Mouse (Mus musculus): ENCODE measurements around the gene Mat1a. TPM values are rescaled to one million over a fixed set of nuclear protein-coding genes. Genes with fewer than 3 reads are reported as not detected.

Gene Mat1a
- polyA plus RNA-seq, 1 experiment from 2014 or later, result 0.15 TPM

GRCm38 (mm10) chr14:41151220-41151898, 46.5 kb downstream of the Mat1a start, which contains the start of gene Mbl1:
Mbl1 (plus strand) TSS chr14:41151458.
- Histone ChIP-seq H3K4me1 (ENCODE audit: control insufficient read depth, insufficient read depth, low read length) (no peaks in the 10 kb centered on the region), H3K27ac (replicated peaks; ENCODE audit: low read depth, low read length) (no peak within 1 kb of the TSS), H3K27me3 (replicated peaks; ENCODE audit: control insufficient read depth, insufficient read depth, low read length) (no peaks in the 10 kb centered on the region), H3K36me3 (ENCODE audit: control insufficient read depth, insufficient read depth, low read length) (no peaks in the 10 kb centered on the region), H3K9me3 (ENCODE audit: control insufficient read depth, low read length) (no peaks in the 10 kb centered on the region), H3K4me2 (ENCODE audit: low read depth, low read length) (no peak within 1 kb of the TSS), H3K9ac (ENCODE audit: low read depth, low read length) (no peak within 1 kb of the TSS), H3K4me3 (ENCODE audit: low read depth, low read length) (no peak within 1 kb of the TSS)
- ATAC-seq (ENCODE audit: low read depth), result no peak
- WGBS, result 75% methylated on average over 7 of the region's 7 CpGs
- no peak for DNase-seq (ENCODE audit: low spot score)

- H3K27ac ChIP-seq (replicated peaks; ENCODE audit: low read depth, low read length), result no peak overlapping the region
- H3K4me3 ChIP-seq (ENCODE audit: low read depth, low read length), result no peak overlapping the region
- WGBS, result 88% methylated on average over 4 of the region's 4 CpGs
- no peaks in the 10 kb centered on the region for H3K36me3 ChIP-seq (ENCODE audit: control insufficient read depth, insufficient read depth, low read length)
- no peaks in the 10 kb centered on the region for H3K27me3 ChIP-seq (replicated peaks; ENCODE audit: control insufficient read depth, insufficient read depth, low read length)
- no peak overlapping the region for H3K4me2 ChIP-seq (ENCODE audit: low read depth, low read length)
- ATAC-seq (ENCODE audit: low read depth) (no peak), DNase-seq (ENCODE audit: low spot score) (no peak)
- no peaks in the 10 kb centered on the region for H3K4me1 ChIP-seq (ENCODE audit: control insufficient read depth, insufficient read depth, low read length)
- H3K9me3 ChIP-seq (ENCODE audit: control insufficient read depth, low read length), result no peaks in the 10 kb centered on the region
- no peak overlapping the region for H3K9ac ChIP-seq (ENCODE audit: low read depth, low read length)
These were observed 55.2 kb downstream of the Mat1a start for GRCm38 (mm10) chr14:41160076-41160475.

GRCm38 (mm10) chr14:41160743-41161142, 55.9 kb downstream of the Mat1a start:
- DNase-seq (ENCODE audit: low spot score), result peak; percentile 10
- H3K27ac ChIP-seq (replicated peaks; ENCODE audit: low read depth, low read length), result no peak overlapping the region
- 6% methylated on average over 1 of the region's 1 CpGs for WGBS
- H3K4me3 ChIP-seq (ENCODE audit: low read depth, low read length), result no peak overlapping the region
- ATAC-seq (ENCODE audit: low read depth), result no peak
- H3K4me2 ChIP-seq (ENCODE audit: low read depth, low read length), result no peak overlapping the region
- no peaks in the 10 kb centered on the region for H3K36me3 ChIP-seq (ENCODE audit: control insufficient read depth, insufficient read depth, low read length)
- no peaks in the 10 kb centered on the region for H3K27me3 ChIP-seq (replicated peaks; ENCODE audit: control insufficient read depth, insufficient read depth, low read length)
- no peaks in the 10 kb centered on the region for H3K4me1 ChIP-seq (ENCODE audit: control insufficient read depth, insufficient read depth, low read length)
- H3K9me3 ChIP-seq (ENCODE audit: control insufficient read depth, low read length), result no peaks in the 10 kb centered on the region
- no peak overlapping the region for H3K9ac ChIP-seq (ENCODE audit: low read depth, low read length)

GRCm38 (mm10) chr14:41162663-41163062, 57.8 kb downstream of the Mat1a start:
- ATAC-seq (ENCODE audit: low read depth) (no peak), DNase-seq (ENCODE audit: low spot score) (peak; percentile 51)
- no peak overlapping the region for H3K27ac ChIP-seq (replicated peaks; ENCODE audit: low read depth, low read length)
- no peaks in the 10 kb centered on the region for H3K4me1 ChIP-seq (ENCODE audit: control insufficient read depth, insufficient read depth, low read length)
- no peaks in the 10 kb centered on the region for H3K27me3 ChIP-seq (replicated peaks; ENCODE audit: control insufficient read depth, insufficient read depth, low read length)
- no peaks in the 10 kb centered on the region for H3K9me3 ChIP-seq (ENCODE audit: control insufficient read depth, low read length)
- H3K4me2 ChIP-seq (ENCODE audit: low read depth, low read length), result no peak overlapping the region
- 10% methylated on average over 2 of the region's 2 CpGs for WGBS
- no peaks in the 10 kb centered on the region for H3K36me3 ChIP-seq (ENCODE audit: control insufficient read depth, insufficient read depth, low read length)
- no peak overlapping the region for H3K9ac ChIP-seq (ENCODE audit: low read depth, low read length)
- H3K4me3 ChIP-seq (ENCODE audit: low read depth, low read length), result no peak overlapping the region

GRCm38 (mm10) chr14:41167278-41167677, 62.4 kb downstream of the Mat1a start:
- DNase-seq (ENCODE audit: low spot score), result no peak
- H3K27me3 ChIP-seq (replicated peaks; ENCODE audit: control insufficient read depth, insufficient read depth, low read length), result no peaks in the 10 kb centered on the region
- H3K4me1 ChIP-seq (ENCODE audit: control insufficient read depth, insufficient read depth, low read length), result no peaks in the 10 kb centered on the region
- H3K4me2 ChIP-seq (ENCODE audit: low read depth, low read length), result no peak overlapping the region
- 60% methylated on average over 5 of the region's 5 CpGs for WGBS
- H3K27ac ChIP-seq (replicated peaks; ENCODE audit: low read depth, low read length), result no peak overlapping the region
- no peak overlapping the region for H3K4me3 ChIP-seq (ENCODE audit: low read depth, low read length)
- H3K9ac ChIP-seq (ENCODE audit: low read depth, low read length), result no peak overlapping the region
- ATAC-seq (ENCODE audit: low read depth), result no peak
- H3K36me3 ChIP-seq (ENCODE audit: control insufficient read depth, insufficient read depth, low read length), result no peaks in the 10 kb centered on the region
- no peaks in the 10 kb centered on the region for H3K9me3 ChIP-seq (ENCODE audit: control insufficient read depth, low read length)

GRCm38 (mm10) chr14:41168567-41168966, 63.7 kb downstream of the Mat1a start:
- no peaks in the 10 kb centered on the region for H3K27me3 ChIP-seq (replicated peaks; ENCODE audit: control insufficient read depth, insufficient read depth, low read length)
- H3K27ac ChIP-seq (replicated peaks; ENCODE audit: low read depth, low read length), result no peak overlapping the region
- no peaks in the 10 kb centered on the region for H3K4me1 ChIP-seq (ENCODE audit: control insufficient read depth, insufficient read depth, low read length)
- H3K4me3 ChIP-seq (ENCODE audit: low read depth, low read length), result no peak overlapping the region
- 81% methylated on average over 1 of the region's 1 CpGs for WGBS
- H3K9me3 ChIP-seq (ENCODE audit: control insufficient read depth, low read length), result no peaks in the 10 kb centered on the region
- no peak for ATAC-seq (ENCODE audit: low read depth)
- no peak overlapping the region for H3K4me2 ChIP-seq (ENCODE audit: low read depth, low read length)
- no peaks in the 10 kb centered on the region for H3K36me3 ChIP-seq (ENCODE audit: control insufficient read depth, insufficient read depth, low read length)
- no peak overlapping the region for H3K9ac ChIP-seq (ENCODE audit: low read depth, low read length)
- no peak for DNase-seq (ENCODE audit: low spot score)

DNA sequence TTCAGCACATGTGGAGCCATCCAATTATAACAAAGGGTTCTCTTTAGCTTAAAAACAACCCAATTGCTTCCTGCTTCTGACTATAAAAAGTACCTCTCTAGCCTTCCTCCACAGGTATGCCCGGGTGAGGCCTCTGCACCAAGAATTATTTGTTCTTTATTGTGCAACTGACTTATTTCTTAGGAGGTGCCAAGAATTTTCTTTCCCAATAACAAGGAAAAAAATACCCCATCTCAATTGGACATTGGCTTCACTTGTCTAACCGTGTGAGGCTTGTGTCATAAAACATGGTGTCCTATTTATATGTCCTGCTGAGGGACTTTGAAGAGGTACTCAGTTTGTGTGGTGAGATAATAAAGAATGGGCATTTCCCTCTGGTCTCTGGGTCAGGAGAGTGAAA, 65.7 kb downstream of the Mat1a start:
- Histone ChIP-seq H3K4me2 (ENCODE audit: low read depth, low read length) (no peak overlapping the region), H3K9me3 (ENCODE audit: control insufficient read depth, low read length) (no peaks in the 10 kb centered on the region), H3K4me1 (ENCODE audit: control insufficient read depth, insufficient read depth, low read length) (no peaks in the 10 kb centered on the region), H3K36me3 (ENCODE audit: control insufficient read depth, insufficient read depth, low read length) (no peaks in the 10 kb centered on the region), H3K4me3 (ENCODE audit: low read depth, low read length) (no peak overlapping the region), H3K27me3 (replicated peaks; ENCODE audit: control insufficient read depth, insufficient read depth, low read length) (no peaks in the 10 kb centered on the region), H3K27ac (replicated peaks; ENCODE audit: low read depth, low read length) (no peak overlapping the region), H3K9ac (ENCODE audit: low read depth, low read length) (no peak overlapping the region)
- WGBS, result 83% methylated on average over 2 of the region's 2 CpGs
- DNase-seq (ENCODE audit: low spot score), result no peak
- ATAC-seq (ENCODE audit: low read depth), result no peak

Other genes with a start within 250 kb of the Mat1a start
- gene Sh2d4b, start 211.8 kb upstream of the Mat1a start, polyA plus RNA-seq (2014; fragmentation: Nextera tagmentation; extraction: Ambion mirVana), result 1.8 and 1.9 TPM in 2 replicates
- gene Tspan14, start 138.2 kb upstream of the Mat1a start, polyA plus RNA-seq (2014; fragmentation: Nextera tagmentation; extraction: Ambion mirVana), result 72.7 and 76.2 TPM in 2 replicates
- 35.7 and 39.7 TPM in 2 replicates for gene Fam213a, start 91.2 kb upstream of the Mat1a start, polyA plus RNA-seq (2014; fragmentation: Nextera tagmentation; extraction: Ambion mirVana)
- 0.29 TPM in 1 of 2 replicates, not detected in the other for gene Dydc2, start 35.8 kb upstream of the Mat1a start, polyA plus RNA-seq (2014; fragmentation: Nextera tagmentation; extraction: Ambion mirVana)
- gene Dydc1, start 32.1 kb upstream of the Mat1a start, polyA plus RNA-seq (2014; fragmentation: Nextera tagmentation; extraction: Ambion mirVana), result 0.24 TPM in 1 of 2 replicates, not detected in the other
- gene Sftpa1, start 26.7 kb downstream of the Mat1a start, polyA plus RNA-seq (2014; fragmentation: Nextera tagmentation; extraction: Ambion mirVana), result not detected in 2 replicates
- gene Mbl1, start 46.4 kb downstream of the Mat1a start, polyA plus RNA-seq (2014; fragmentation: Nextera tagmentation; extraction: Ambion mirVana), result not detected in 2 replicates
- gene Sftpd, start 80.1 kb downstream of the Mat1a start, polyA plus RNA-seq (2014; fragmentation: Nextera tagmentation; extraction: Ambion mirVana), result 0.26 and 0.39 TPM in 2 replicates
- gene Gm2832, start 173.8 kb downstream of the Mat1a start, polyA plus RNA-seq (2014; fragmentation: Nextera tagmentation; extraction: Ambion mirVana), result 0.13 TPM in 1 of 2 replicates, not detected in the other
- not detected in 2 replicates for gene Gm5798, start 243.6 kb downstream of the Mat1a start, polyA plus RNA-seq (2014; fragmentation: Nextera tagmentation; extraction: Ambion mirVana)

Measured in embryonic facial prominence, embryonic 14.5 days (tissue).